Mouse (Mus musculus) telencephalon, adult 2 months (tissue): Measurements from ENCODE around the gene Sumo1.
"Not testable (repeated sequence)": the region's sequence is repeated elsewhere in the genome, so short reads cannot be mapped to it uniquely, and the experiment has no call there.

Experiments
- DNase-seq: peaks from one replicate; pipeline ENCODE4 v3.0.0-alpha.2; 2011; ENCODE audit warnings: low read depth, low spot score

Gene Sumo1

DNA sequence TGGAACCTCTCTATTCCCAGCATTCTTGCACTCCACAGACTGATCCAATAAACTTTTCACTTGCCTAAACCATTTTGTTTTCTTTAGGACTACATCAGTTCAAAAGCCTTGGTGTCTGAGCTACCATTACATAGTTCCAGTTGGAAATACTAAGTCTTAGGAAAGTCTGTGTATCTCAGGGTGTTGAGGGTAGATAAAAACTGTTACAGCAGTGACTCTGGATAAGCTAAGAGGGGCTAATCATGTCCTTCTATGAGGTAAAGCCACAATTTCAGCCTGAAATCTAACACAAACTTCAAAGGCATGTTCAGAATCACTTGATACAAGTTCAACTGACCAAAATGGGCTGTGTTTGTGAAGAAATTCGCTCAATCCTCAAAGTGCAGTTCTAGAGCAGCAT lies 34.3 kb downstream of the Sumo1 start:
- no peak for DNase-seq

DNA sequence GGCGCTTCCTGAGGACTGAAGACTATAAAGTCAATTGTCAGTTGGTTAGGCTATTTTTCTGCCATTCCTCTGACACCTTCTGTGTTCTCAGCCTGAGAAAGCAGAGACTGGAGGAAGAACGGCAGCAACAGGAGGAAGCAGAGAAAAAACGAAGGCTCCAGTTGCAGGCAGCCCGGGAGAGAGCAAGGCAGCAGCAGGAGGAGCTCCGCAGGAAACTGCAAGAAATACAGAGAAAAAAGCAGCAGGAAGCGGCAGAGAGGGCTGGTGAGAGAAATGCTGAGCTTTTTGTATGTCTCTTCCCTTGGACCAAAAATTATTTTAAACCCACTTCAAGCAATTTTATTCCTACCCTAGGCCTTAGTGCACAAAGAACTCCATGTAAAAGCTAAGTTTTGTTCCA lies 37.6 kb downstream of the Sumo1 start:
- DNase-seq: no peak

DNA sequence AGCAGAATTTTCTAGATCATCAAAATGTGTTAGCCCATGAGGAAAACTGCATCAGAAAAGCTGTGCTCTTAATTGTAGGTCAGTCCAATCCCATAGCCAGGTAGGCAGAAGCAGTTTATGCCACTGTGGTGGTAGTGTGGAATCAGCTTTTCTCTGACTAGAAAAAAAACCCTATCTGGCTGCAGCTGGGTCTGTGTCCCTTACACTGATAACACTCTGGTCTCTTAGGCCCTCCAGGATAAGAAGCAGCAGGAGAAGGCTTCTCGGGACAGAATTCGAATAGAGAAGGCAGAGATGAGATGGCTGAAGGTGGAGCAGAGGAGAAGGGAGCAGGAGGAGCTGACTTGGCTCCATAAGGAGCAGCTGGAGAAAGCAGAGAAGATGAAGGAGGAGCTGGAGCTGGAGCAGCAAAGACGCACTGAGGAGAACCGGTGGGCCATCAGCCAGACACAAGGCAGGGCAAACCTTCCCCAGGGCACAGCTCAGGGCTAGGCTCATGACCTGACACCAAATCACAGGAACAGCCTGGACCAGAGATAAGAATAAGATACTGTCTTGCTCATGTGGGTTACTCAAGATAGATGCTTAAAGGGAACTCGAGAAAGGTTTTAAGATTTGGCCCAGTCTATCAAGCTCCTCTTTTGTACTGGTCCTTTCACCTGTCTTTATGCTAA lies 38.5 kb downstream of the Sumo1 start:
- no peak for DNase-seq

DNA sequence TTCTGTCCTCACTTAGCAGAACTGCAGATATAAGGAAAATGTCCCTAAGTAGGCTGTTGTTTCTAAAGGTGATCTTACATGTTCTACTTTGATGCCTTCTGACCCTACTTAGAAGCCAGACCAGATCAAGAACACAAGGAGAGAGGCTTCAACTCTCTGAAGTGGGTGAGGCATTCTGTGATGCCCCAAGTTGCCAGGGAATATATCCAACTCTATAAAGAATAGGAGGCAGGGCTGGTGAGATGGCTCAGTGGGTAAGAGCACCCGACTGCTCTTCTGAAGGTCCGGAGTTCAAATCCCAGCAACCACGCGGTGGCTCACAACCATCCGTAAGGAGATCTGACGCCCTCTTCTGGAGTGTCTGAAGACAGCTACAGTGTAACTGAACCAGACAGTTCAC lies 40.3 kb downstream of the Sumo1 start:
- DNase-seq: not testable (repeated sequence)

DNA sequence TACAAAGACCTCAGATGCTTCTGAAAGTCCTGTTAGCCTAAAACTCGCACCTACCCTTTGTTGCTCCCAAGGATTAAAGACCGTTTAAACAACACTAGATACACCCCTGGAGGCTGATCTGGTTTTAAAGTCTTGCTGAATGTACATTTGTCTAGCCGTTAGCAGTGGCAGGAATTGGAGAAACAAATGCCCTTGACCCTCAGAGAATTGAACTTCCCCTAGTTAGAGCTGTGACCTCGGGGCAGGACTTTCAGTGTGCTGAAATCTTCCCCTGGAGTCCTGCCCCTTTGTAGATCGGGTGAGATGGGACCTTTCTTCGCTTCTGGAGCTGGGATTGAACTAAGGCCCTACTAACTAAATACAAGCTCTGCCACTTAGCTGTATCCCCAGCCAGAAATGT lies 41.4 kb downstream of the Sumo1 start:
- no peak for DNase-seq

DNA sequence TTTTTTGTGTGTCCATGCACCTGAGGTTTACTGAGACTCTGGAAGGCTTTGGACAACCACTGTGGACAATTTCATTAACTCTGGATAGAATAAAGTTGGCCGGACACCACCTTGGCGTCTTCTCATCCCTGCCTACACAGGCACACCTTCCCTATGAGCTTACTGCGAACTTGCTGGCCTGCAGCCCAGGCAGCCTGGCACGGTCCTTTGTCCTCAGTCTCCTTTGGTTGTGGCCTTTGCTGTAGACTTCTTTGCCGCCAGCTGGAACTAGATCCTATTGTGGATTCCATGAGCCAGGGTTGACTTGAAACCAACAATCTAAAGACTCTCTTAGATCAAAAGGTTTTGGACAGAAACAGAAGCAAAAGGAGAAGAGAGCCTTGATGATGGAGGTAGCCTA lies 45.2 kb downstream of the Sumo1 start:
- no peak for DNase-seq

DNA sequence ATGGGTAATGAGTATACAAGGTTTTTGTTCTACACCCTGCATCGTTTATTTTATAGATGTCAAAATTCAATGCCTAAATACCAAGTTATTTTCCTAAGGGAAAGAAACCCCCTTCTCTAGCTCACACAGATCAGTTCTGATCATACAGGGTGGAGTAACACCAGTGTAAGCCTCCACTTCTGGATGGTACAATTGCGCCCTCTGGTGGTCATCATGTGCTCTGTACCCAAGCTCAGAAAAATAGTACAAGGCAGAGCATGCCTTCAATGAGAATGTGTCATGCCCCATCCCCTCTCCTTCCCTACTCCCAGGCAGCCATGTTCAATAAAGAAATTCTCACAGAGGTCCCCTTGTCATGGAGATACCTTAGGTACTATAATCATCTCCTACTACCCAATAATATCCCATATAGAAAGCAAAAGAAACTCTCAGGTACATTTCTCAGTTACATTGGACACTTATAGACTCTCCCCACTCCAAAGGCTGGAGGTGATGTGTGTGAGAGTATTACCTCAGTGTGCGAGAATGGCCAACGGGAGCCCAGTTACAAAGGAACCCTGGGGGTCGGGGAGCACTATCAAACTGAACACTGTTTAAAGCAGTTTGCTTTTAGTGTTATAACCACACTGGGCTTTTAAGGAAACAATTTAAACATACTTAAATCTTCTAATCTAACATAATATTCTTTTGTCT lies 47.2 kb downstream of the Sumo1 start:
- DNase-seq: peak; percentile 59

DNA sequence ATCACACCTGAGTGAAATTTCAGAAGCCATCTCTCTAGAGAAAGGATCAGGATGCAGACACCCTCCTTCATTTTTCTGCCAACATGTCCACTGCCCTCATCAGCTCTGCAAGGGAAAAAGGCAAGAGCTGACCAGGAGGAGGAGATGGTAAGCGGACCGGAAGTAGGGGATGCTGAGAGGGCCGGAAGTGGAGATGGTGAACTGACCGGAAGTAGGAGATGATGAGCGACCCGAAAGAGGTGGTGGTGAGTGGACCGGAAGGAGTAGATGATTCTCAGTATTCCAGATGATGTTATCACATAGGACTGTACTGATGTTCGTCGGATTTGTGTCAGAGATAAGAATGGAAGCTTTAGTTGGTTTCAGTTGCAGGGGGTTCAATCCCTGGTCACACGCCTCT lies 51.4 kb downstream of the Sumo1 start:
- DNase-seq: no peak

DNA sequence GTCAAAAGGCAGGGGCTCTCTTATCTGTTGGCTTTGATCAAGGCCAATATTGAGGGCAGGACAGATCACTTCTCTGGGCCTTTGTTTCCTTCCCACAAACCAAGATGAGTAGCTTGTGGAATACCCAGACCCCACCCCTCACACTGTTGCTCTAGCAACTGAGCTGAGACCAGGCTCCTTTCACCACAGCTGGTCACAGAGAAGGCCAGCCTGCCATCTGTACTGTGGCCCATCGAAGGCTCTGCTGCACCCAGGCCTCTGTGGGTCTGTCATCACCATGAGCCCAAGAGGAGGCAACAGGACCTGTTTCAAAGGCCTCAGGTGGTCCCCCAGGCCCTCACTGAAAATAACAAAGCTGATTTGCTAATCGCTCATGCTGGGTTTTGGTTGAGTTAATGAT lies 55.6 kb downstream of the Sumo1 start:
- no peak for DNase-seq

DNA sequence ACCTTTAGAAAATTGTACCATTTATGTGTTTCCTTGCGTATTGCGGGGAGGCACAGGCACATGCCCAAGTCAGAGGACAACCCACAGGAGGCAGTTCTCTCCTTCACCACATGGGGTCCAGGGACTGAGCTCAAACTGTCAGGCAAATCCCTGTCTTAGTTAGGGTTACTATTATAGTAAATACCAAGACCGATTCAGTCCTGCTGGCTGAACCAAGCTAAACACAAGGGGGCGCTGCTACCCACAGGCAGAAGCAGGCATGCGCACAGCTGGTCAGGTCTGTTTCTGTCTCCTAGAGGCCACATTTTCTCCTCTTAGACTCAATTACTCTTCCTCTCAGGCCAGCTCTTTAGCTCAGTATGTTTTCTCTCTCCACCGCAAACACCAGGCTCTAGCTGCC lies 56.8 kb downstream of the Sumo1 start:
- DNase-seq: no peak

DNA sequence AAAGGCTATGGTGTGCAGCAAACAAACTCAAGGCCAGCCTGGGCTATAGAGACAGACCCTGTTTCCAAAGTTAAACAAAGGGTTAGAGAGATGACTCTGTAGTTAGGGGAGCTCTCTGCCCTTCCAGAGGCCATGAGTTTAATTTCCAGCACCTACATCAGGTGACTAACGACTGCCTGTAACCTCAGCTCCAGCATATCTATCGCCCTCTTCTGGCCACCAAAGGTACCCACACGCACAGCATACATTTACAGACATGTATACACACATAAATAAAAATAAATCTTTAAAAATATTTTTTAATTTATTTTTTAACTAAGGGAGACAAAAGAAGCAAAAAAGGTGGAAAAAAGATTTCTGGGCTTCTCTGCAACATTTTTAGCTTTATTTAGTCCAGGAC lies 59.7 kb downstream of the Sumo1 start:
- no peak for DNase-seq

DNA sequence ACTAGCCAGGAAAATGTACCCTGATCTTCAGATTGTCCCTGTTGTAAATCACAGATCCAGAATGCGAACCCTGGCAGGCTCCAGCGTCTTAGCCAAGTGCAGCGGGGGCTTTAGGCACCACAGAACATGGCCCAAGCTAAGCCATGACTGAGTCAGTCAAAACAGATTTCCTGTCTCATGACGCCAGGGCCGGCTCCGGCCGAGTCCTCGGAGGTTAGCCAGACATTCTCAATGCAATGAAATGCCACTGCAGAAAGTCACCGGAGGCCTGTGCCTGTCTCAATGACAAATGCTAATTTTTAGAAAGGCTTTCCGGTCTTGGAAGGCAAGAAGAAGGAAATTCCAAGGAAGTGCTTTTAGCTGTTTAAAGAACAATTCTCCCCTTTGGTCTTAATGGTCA lies 60.7 kb downstream of the Sumo1 start:
- DNase-seq: no peak

DNA sequence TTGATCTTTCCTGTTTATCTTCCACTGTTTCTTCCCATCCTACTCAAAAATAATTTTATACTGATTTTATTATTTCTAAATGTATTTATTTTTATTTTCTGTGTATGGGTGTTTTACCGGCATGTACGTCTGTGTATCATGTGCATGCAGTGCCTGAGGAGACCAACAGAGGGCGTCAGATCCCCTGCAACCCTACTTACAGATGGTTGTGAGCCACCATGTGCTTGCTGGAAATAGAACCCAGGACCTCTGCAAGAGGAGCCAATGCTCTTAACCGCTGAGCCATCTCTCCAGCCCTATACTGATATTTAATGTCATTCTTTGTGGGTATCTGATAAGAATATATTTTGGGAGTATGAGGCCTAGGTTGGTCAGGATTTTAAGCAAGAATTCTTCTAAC lies 61.2 kb downstream of the Sumo1 start:
- DNase-seq: no peak

DNA sequence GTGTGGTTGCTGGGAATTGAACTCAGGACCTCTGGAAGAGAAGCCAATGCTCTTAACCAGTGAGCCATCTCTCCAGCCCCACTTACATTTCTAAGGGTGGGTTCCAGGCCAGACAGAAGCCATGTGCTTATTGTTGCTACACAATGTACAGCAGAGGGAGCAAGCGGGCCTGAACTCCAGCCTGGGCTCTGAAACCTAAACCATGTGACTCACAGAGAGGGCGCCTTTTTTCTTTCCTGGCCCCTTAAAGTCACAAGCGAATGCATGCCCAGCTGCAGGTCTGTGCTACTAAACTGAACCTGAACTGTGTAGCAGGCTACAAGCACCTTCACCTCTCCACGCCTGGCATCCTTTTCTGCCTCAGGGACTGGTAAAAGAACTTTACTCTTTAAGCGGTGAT lies 61.7 kb downstream of the Sumo1 start:
- DNase-seq: no peak

DNA sequence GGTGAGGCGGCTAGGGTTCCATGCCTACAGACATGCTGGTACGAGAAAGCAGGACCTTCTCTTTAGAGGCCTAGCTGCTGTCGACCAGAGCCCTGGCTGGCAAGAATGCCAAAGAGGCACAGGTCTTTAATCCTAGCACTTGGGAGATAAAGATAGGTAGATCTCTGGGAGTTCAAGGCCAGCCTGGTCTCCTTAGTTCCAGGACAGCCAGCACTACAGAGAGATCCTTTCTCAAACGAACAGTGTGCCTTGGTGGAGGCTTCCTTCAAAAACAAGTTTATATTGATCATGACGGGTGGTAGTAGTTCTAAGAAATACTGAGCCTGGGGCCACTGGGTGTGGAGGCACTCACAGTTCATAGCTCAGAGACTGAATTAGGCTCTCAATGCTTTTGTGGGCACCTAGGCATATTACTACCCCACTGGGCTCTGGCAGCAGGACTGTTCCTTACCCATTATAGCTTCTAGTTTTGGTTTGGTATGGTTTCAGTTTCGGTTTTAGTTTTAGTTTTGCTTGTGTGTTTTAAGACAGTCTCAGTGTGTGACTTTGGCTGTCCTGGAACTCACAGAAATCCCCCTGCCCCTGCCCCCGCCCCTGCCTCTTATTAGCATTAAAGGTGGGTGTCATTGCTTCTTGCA lies 62.4 kb downstream of the Sumo1 start:
- no peak for DNase-seq

DNA sequence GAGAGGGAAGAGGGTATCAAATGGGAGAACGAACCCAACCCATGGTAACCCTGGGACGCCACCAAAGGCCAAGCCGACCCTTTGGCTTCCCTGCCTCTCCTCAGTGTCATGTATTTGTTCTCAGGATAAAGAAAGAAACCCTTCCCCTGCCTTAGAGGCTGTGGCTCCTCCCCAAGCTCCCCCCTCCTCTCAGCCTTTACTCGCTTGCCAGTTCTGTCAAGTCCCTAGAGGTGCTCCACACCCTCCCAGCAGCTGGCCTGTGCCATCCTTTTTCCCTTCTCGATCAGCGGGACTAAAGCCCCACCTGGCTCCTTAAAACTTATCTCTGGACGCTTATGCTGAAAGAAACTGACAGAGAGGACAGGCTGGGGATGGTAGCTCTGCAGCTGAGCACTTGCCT lies 63.6 kb downstream of the Sumo1 start:
- DNase-seq: no peak

DNA sequence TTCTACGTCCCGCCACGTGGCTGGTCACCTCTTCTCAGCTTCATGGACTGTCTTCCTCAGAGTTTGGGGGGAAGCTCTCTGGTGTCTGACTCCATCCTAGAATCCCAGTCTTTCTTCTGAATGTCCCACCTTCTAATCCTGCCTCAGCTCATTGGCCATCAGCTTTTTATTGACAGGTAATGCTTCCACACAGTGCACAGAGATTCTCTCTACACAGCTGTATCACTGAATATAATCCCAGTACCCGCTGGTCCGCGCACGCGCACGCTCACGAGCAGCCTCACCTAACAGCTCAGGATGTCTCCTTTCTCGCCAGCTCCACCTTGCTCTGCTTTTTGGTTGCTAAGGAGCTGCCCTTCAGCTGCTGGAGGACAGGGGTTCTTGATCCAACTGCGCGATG lies 64.2 kb downstream of the Sumo1 start:
- no peak for DNase-seq

DNA sequence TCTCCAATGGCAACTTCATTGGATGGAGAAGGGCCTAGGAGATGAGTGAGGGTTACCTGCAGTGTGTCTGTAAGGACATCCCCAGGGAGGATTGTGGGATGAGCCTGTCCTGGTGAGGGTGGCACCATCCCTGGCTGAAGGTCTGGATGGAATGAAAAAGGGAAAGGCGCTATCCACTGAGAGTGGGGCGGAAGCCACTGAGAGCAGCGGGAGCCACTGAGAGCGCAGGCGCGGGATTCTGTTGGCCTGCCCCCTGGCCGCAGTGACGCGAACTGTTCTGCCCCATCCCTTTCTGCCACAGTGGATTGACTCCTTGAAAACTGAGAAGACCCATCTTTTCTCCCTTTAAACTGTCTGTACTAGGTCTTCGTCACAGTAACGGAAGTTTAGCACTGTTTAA lies 66.7 kb downstream of the Sumo1 start:
- no peak for DNase-seq

DNA sequence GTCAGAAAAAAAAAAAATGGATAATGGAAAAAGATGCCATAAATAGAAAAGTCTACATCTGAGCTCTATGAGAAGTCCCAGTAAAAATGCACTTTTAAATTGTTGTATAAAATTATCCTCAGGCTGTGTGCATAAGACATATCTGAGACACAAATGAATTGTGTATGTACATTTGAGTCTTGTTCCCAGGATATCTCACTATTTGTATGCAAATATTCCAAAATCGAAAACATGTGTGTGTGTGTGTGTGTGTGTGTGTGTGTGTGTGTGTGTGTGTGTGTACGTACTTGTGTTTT lies 67.3 kb downstream of the Sumo1 start:
- DNase-seq: no peak

DNA sequence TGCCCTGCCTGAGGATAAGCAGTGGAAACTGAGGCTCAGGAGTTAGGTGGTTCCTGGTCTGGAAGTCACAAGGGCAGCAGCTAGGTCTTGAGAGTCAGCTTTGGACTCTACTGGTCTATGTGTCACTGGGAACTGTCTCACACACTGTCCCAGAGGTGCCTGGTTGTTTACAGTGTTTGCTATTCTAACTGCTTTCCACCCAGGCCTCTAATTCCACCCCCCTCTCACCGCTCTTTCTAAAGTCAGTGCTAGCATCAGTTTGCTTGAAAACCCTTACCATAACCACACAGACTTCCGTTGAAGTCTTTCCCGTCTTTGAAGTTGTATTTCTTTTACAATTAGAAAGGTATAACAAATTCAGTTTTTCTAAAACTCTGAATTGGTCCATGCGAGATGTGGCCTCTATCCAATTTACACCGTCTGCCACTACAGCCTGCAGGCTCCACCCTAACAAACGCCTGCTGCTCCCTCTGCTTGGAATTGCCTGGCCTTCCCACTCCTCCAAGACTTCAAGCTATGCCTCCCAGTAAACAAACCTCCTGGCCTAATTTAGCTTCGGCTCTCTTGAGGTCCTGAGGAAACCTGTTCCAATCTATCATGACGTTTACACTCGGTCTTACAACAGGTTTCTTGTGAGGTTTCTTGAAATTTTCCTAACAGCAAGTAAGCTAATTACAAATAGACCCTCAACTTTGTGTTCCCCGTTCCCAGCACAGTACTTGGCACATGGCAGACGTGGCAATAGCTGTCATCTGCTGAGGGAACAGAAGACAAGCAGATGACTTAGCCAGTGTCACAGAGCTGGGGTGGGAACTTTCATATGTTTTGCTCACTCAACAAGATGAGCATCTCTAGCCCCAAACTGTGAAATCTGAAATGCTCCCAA lies 67.9 kb downstream of the Sumo1 start:
- DNase-seq: peak; percentile 46

DNA sequence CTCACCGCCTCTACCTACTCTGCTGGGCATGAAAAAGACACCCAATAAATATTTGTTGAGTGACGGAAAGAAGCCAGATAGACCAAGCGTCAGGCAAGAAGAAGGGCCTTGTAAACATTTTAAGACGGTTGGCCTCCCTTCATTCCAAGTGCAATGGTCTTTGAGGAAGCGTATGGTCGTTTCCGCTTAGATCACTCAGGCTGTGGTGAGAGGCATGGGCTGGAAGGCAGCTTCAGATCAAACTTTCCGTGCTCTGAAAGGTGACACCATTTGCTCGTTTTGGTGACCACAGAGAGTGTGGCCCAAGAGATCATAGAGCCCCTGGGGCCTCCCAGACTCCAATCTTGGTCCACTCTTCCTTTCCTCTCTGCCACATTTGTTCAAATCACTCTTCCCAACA lies 75.0 kb downstream of the Sumo1 start:
- DNase-seq: no peak

DNA sequence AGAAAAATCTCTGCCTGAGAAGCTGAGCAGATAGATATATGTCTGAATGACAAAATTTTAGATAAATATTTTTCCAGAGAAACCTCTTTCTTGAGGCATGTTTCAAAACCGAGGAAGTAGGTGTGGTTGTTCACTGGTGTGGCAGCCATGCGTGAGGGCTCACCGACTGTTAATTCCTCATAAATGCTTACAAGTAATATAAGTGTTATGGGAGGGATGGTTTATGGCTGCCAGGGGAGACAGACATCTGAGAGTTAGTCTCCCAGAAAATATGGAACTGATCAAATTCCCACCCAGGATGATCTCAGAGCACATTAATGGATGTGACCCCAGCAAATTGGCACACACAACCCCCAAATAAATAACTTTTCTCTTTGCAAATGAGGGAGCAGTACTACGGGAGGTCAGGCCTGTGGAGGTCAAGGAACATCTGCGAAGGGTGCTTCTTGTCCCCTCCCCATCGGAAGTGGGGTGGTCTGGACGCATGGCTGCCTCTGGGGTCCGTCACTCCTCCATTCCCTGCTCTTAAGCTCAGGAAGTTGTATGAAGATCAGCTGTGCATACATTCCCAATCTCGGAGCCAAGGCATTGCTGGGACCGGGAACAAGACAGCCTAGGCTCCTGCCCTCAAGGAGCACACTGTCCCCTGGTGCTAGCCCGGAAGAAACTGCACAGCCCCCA lies 75.9 kb downstream of the Sumo1 start:
- no peak for DNase-seq
